Mouse (Mus musculus) monocyte, adult 59 days (primary cell): ENCODE data around the gene BC017158. TPM values are rescaled to one million over a fixed set of nuclear protein-coding genes. Genes with fewer than 3 reads are reported as not detected.

Experiments used
- total RNA-seq, 2 experiments: library from RNA; stranded (reverse); gene quantifications; one replicate each; pipeline ENCODE4 v1.2.4; 2023

BC017158 gene
- total RNA-seq, result 10 to 100 TPM; 23.8 to 25.0 TPM

DNA sequence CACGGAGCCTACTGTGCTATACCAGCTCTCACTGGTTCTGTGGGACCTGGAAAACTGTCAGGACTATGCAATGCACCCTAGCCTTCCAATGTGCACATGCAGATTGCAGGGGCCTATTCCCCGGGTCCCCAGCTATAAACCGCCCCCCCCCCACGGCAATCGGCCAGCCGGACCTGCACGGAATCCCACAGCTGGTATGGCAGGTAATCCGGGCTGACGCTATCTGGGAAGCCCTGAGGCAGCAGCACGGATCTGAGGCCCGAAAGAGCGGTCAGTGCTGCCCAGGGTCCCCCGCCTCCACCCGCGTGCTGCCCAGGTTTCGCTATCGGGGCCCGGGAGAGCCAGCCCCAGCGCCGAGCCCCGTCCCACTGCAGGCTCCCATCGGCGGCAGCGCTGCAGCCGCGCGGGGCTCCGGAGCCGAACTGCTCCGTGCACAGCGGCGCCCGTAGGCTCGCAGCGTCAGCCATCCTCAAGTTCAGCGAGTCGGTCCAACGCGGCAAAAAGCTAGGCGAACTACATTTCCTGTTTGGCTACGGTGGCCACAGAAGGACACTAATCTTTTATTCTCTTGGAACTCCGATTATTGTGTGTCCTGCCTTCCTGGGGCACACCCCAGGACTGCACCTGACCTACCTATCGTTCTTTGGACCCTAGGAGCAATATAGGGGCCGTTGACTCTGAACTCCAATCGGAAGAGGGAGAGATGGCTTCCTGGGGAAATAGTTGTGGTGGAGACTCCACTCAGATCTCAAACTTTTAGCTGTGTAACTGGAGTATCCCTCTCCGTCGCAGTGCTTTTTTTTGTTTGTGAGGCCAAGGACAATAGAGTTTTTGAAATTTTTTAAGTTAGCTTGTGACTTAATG is at the start of gene BC017158:
Gene BC017158, minus strand, starts transcription at position 554 of the 864 bp plus-strand sequence.

GRCm38 (mm10) chr7:128265411-128265810 is 32.6 kb downstream of the BC017158 start, which contains the start of gene Slc5a2:
TSS of gene Slc5a2 (plus strand) at chr7:128265657.

GRCm38 (mm10) chr7:128246496-128247391 is 51.2 kb downstream of the BC017158 start, which contains the start of gene Tgfb1i1:
TSS of gene Tgfb1i1 (plus strand) at chr7:128246812.

GRCm38 (mm10) chr7:128237927-128238778 is 59.8 kb downstream of the BC017158 start, which contains the start of gene 9130023H24Rik:
TSS of gene 9130023H24Rik (minus strand) at chr7:128238031.

GRCm38 (mm10) chr7:128236856-128237592 is 60.9 kb downstream of the BC017158 start, which contains the start of gene Armc5:
TSS of gene Armc5 (plus strand) at chr7:128237342.

Other genes with a start within 250 kb of the BC017158 start
- gene Itgam, start 235.5 kb downstream of the BC017158 start, total RNA-seq, result 100 to 1,000 TPM; 557 to 582 TPM
- 10 to 100 TPM; 12.8 to 19.9 TPM for gene Gm49368, start 235.5 kb downstream of the BC017158 start, total RNA-seq
- 100 to 1,000 TPM; 242 to 261 TPM for gene Itgax, start 168.6 kb downstream of the BC017158 start, total RNA-seq
- 100 to 1,000 TPM; 222 to 241 TPM for gene Itgad, start 143.8 kb downstream of the BC017158 start, total RNA-seq
- not detected for gene Cox6a2, start 91.8 kb downstream of the BC017158 start, total RNA-seq
- gene Armc5, start 60.8 kb downstream of the BC017158 start, total RNA-seq, result 10 to 100 TPM; 20.6 to 25.3 TPM
- gene 9130023H24Rik, start 60.1 kb downstream of the BC017158 start, total RNA-seq, result 1 to 10 TPM; 1.9 to 2.3 TPM
- gene Tgfb1i1, start 51.4 kb downstream of the BC017158 start, total RNA-seq, result 1 to 10 TPM; 1.1 to 1.6 TPM
- gene Slc5a2, start 32.5 kb downstream of the BC017158 start, total RNA-seq, result not detected
- 100 to 1,000 TPM; 120 to 142 TPM for gene Rgs10, start 120.6 kb upstream of the BC017158 start, total RNA-seq
- 100 to 1,000 TPM; 127 to 130 TPM for gene Tial1, start 163.5 kb upstream of the BC017158 start, total RNA-seq
- 10 to 100 TPM; 41.0 to 47.7 TPM for gene Bag3, start 225.4 kb upstream of the BC017158 start, total RNA-seq